Comparison of ENCODE assay signal across 8 mouse cellular contexts in the genomic region with DNA sequence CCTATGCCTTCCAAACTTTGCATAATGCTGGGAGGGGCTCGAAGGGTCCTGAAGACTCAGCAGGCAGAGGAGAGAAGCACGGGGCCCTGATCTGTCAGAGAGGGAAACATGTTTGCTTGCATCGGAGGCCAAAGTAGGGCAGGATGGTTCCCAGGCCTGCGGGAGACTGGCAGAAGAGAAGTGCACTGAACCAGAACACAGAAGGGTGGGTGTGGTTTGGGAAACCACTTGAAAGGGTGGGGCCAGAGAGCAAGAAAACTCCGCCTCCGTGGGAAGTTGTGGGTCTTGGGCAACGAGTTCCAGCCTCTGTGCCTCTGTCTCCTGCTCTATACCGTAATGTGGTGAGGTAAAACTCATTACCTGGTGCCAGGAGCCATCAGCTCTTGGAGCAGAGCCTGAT. TPM values are rescaled to one million over a fixed set of nuclear protein-coding genes. Genes with fewer than 3 reads are reported as not detected.
DNase-seq lines count a peak whose midpoint lies in the region; ATAC-seq lines count a peak whose summit lies in the region.

No protein-coding gene starts in this region.

- H3K36me3 ChIP-seq in neural tube, embryonic 11.5 days (ENCODE audit: control insufficient read depth, insufficient read depth, low read length) = no peaks in the 10 kb centered on the region

- no peak for ATAC-seq in neural tube, embryonic 11.5 days (ENCODE audit: insufficient read depth, low FRiP score, low TSS enrichment)
- ATAC-seq in inflammation-experienced regulatory T-cells, adult 6 months = peak; percentile 71

- H3K27ac ChIP-seq in neural tube, embryonic 11.5 days (ENCODE audit: low read depth, low read length) = no peak overlapping the region

- no peak overlapping the region for H3K4me2 ChIP-seq in neural tube, embryonic 11.5 days (ENCODE audit: low read depth)

- no peak overlapping the region for H3K4me3 ChIP-seq in neural tube, embryonic 11.5 days (ENCODE audit: low read depth, low read length)

- no peaks in the 10 kb centered on the region for H3K9me3 ChIP-seq in neural tube, embryonic 11.5 days (ENCODE audit: control insufficient read depth, low read length)

- DNase-seq in adrenal gland, postnatal 10 days = peak; percentile 19
- DNase-seq in adrenal gland, postnatal 25 days = no peak
- no peak for DNase-seq in neural tube, embryonic 11.5 days (ENCODE audit: low spot score)
- DNase-seq in neural tube, embryonic 10.5 days (ENCODE audit: extremely low spot score, low spot score) = no peak
- DNase-seq in lung, postnatal 14 days = peak; percentile 73
- peak; percentile 77 to 81 for DNase-seq in thymus, postnatal 10 days (ENCODE audit: low spot score in 2 of 2)
- no peak for DNase-seq in testis, postnatal 10 days (ENCODE audit: low spot score)

- H3K27me3 ChIP-seq in neural tube, embryonic 11.5 days (ENCODE audit: control insufficient read depth, insufficient read depth, low read length) = no peaks in the 10 kb centered on the region

- 38% methylated on average over 8 of the region's 8 CpGs for WGBS in neural tube, embryonic 11.5 days

- peak overlapping the region; percentile 29; the same call in 1 of the 2 replicates for H3K9ac ChIP-seq in neural tube, embryonic 11.5 days (ENCODE audit: low read length)

- H3K4me1 ChIP-seq in neural tube, embryonic 11.5 days (ENCODE audit: control insufficient read depth, insufficient read depth, low read length) = peaks cover 7% of the 10 kb centered on the region; the same call in 1 of the 2 replicates

RNA-seq across cellular contexts. Expression of a gene that starts 7.7 kb away (rescaled TPM):
- total RNA-seq in adrenal gland, postnatal 10 days (2021) = 1 to 10 TPM; 1.7 to 3.7 TPM
- 1.6 and 4.4 TPM in 2 replicates for total RNA-seq in adrenal gland, postnatal 25 days (2021)
- 0.48 TPM in 1 of 2 replicates, not detected in the other for polyA plus RNA-seq in neural tube, embryonic 11.5 days (2014; fragmentation: Nextera tagmentation; extraction: Ambion mirVana)
- 1 to 10 TPM; 3.0 to 8.3 (median 4.3) TPM for polyA plus RNA-seq in inflammation-experienced regulatory T-cells, adult 6 months (2017; shearing (Covaris generic))

Comparison
In these comparisons a context has a peak if more than half of its experiments do, and no peak if none do; other contexts are left out.
1. DNase-seq: peak in adrenal gland, postnatal 10 days (single experiment), lung, postnatal 14 days (single experiment) and thymus, postnatal 10 days (2 of 2); none in adrenal gland, postnatal 25 days (single experiment), neural tube, embryonic 11.5 days (single experiment), neural tube, embryonic 10.5 days (single experiment) and testis, postnatal 10 days (single experiment).